Mouse (Mus musculus) liver, embryonic 13.5 days (tissue): ENCODE measurements at regions not wholly inside any gene's neighbourhood (a gene's known extent, or its start where the extent isn't known, plus 50 kb on each side); places are given as distances from the start of the nearest gene placed in this dataset.
A peak's percentile ranks its signal among the peaks of the same experiment; 100 is the strongest.
"Not testable (repeated sequence)": the region's sequence is repeated elsewhere in the genome, so short reads cannot be mapped to it uniquely, and the experiment has no call there.

Experiments used
- ATAC-seq: fragments of 200-750 bp; cut with Nextera tagmentation; 2 replicates; pipeline ENCODE4 v1.8.0; 2017; ENCODE audit warnings: low read depth, mild to moderate bottlenecking, moderate number of reproducible peaks, moderate library complexity
- DNase-seq: peaks from one replicate; pipeline ENCODE4 v3.0.0; 2022
- H3K27ac ChIP-seq: fragments of 300-500 bp; sonication (generic); 2 replicates; pipeline ENCODE4 v1.5.1; 2015; ENCODE audit warnings: moderate library complexity, mild to moderate bottlenecking, inconsistent platforms
- H3K27me3 ChIP-seq: fragments of 300-500 bp; sonication (generic); 2 replicates; pipeline ENCODE4 v1.6.1; 2015; ENCODE audit warnings: mild to moderate bottlenecking, inconsistent platforms
- H3K36me3 ChIP-seq: fragments of 300-500 bp; sonication (generic); 2 replicates; pipeline ENCODE4 v1.6.1; 2015; ENCODE audit warnings: mild to moderate bottlenecking, inconsistent platforms
- H3K4me1 ChIP-seq: fragments of 300-500 bp; sonication (generic); replicated peaks from 2 replicates; pipeline ENCODE4 v1.6.1; 2015; ENCODE audit warnings: inconsistent platforms
- H3K4me2 ChIP-seq: fragments of 300-500 bp; sonication (generic); 2 replicates; pipeline ENCODE4 v1.6.1; 2015; ENCODE audit warnings: inconsistent platforms, mild to moderate bottlenecking, moderate library complexity
- H3K4me3 ChIP-seq: fragments of 300-500 bp; sonication (generic); replicated peaks from 2 replicates; pipeline ENCODE4 v1.5.1; 2015; ENCODE audit warnings: mild to moderate bottlenecking, inconsistent platforms
- H3K9ac ChIP-seq: fragments of 300-500 bp; sonication (generic); 2 replicates; pipeline ENCODE4 v1.6.1; 2015; ENCODE audit warnings: mild to moderate bottlenecking, inconsistent platforms
- H3K9me3 ChIP-seq: fragments of 300-500 bp; sonication (generic); replicated peaks from 2 replicates; pipeline ENCODE4 v1.6.1; 2016; ENCODE audit warnings: inconsistent platforms
- WGBS: fragments of 180-500 bp; shearing (Covaris S2); methylation state at CpG from one replicate; pipeline ENCODE4 v1.1.7; 2015; ENCODE audit not compliant: insufficient replicate concordance; 5-methylcytosine and 5-hydroxymethylcytosine counted together

GRCm38 (mm10) chr3:21995566-21996391 lies 80.7 kb upstream of the Tbl1xr1 start:
- Histone ChIP-seq H3K9me3 (no peaks in the 10 kb centered on the region), H3K27me3 (no peaks in the 10 kb centered on the region), H3K27ac (no peak overlapping the region), H3K4me3 (no peak overlapping the region), H3K36me3 (no peaks in the 10 kb centered on the region), H3K4me2 (no peak overlapping the region), H3K9ac (no peak overlapping the region), H3K4me1 (peaks cover 28% of the 10 kb centered on the region)
- 24% methylated on average over 8 of the region's 8 CpGs for WGBS
- DNase-seq (no peak), ATAC-seq (peak; percentile 74)

GRCm38 (mm10) chr3:21997387-21997786 lies 79.1 kb upstream of the Tbl1xr1 start:
- no peak for DNase-seq
- Histone ChIP-seq H3K4me2 (no peak overlapping the region), H3K4me1 (peaks cover 17% of the 10 kb centered on the region), H3K27ac (no peak overlapping the region), H3K9ac (no peak overlapping the region), H3K36me3 (no peaks in the 10 kb centered on the region), H3K4me3 (no peak overlapping the region), H3K9me3 (no peaks in the 10 kb centered on the region), H3K27me3 (no peaks in the 10 kb centered on the region)
- 30% methylated on average over 3 of the region's 3 CpGs for WGBS
- ATAC-seq, result no peak

DNA sequence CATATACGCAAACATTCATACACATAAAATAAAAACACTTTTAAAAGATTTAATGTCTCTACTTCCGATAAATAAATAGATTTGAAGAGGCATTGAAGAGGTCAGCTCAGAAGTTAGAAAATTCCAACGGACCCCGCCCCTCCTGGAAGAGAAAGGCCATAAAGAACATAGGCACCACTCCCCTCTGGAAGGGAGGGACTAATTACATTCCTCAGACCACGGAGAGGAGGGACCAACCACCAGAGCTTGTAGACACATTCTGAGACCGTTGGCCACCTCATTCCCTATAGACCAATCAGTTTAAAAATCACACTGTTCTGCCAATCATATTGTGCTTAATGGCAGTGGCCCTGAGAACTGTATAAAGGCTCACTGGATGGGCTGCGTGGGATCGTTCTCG lies 71.0 kb upstream of the Tbl1xr1 start:
- ATAC-seq, result no peak

DNA sequence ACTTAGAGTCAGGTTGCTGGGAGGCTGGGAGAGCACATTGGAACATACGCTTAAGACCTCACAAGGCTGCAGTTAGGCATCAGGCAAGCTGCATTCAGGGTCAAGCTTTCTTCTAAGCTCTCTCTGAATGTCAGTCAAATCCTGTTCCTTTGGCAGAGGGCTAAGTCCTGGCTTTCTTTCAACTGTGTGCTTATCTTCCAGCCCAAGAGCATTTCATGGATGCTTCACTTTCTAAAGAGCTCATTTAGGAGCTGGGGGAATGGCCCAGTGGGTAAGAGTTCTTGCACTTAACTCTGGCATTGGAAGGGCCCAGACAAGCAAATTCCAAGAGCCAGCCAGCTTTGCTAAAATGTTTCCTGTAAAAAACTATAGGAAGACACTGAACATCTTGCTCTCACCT lies 70.3 kb upstream of the Tbl1xr1 start:
- H3K9me3 ChIP-seq, result no peaks in the 10 kb centered on the region

More for the DNA sequence above, 71.0 kb upstream of the Tbl1xr1 start:
- no peak overlapping the region for H3K27ac ChIP-seq
- no peak overlapping the region for H3K4me2 ChIP-seq
- H3K27me3 ChIP-seq, result no peaks in the 10 kb centered on the region
- H3K4me3 ChIP-seq, result no peak overlapping the region
- H3K9ac ChIP-seq, result no peak overlapping the region
- WGBS, result 73% methylated on average over 9 of the region's 9 CpGs
- H3K9me3 ChIP-seq, result no peaks in the 10 kb centered on the region
- no peak for DNase-seq
- no peaks in the 10 kb centered on the region for H3K4me1 ChIP-seq
- no peaks in the 10 kb centered on the region for H3K36me3 ChIP-seq

GRCm38 (mm10) chr3:22006651-22007050 lies 69.8 kb upstream of the Tbl1xr1 start:
- Histone ChIP-seq H3K4me3 (no peak overlapping the region), H3K4me2 (no peak overlapping the region), H3K9me3 (no peaks in the 10 kb centered on the region), H3K9ac (no peak overlapping the region), H3K27me3 (no peaks in the 10 kb centered on the region), H3K27ac (no peak overlapping the region), H3K36me3 (no peaks in the 10 kb centered on the region), H3K4me1 (no peaks in the 10 kb centered on the region)
- ATAC-seq (no peak), DNase-seq (no peak)
- WGBS, result 57% methylated on average over 2 of the region's 2 CpGs

More for the DNA sequence above, 70.3 kb upstream of the Tbl1xr1 start:
- WGBS, result 88% methylated on average over 1 of the region's 1 CpGs
- DNase-seq (no peak), ATAC-seq (no peak)
- H3K36me3 ChIP-seq, result no peaks in the 10 kb centered on the region
- H3K4me3 ChIP-seq, result no peak overlapping the region
- no peaks in the 10 kb centered on the region for H3K4me1 ChIP-seq
- no peak overlapping the region for H3K9ac ChIP-seq
- H3K27me3 ChIP-seq, result no peaks in the 10 kb centered on the region
- no peak overlapping the region for H3K27ac ChIP-seq
- no peak overlapping the region for H3K4me2 ChIP-seq

- Histone ChIP-seq H3K9me3 (no peaks in the 10 kb centered on the region), H3K36me3 (no peaks in the 10 kb centered on the region), H3K9ac (no peak overlapping the region), H3K4me3 (no peak overlapping the region), H3K4me1 (no peaks in the 10 kb centered on the region), H3K27me3 (no peaks in the 10 kb centered on the region), H3K27ac (no peak overlapping the region), H3K4me2 (no peak overlapping the region)
- ATAC-seq (no peak), DNase-seq (no peak)
- WGBS, result 74% methylated on average over 5 of the region's 5 CpGs
Measured at GRCm38 (mm10) chr3:22007736-22008135, 68.7 kb upstream of the Tbl1xr1 start.

- DNase-seq, result no peak
- Histone ChIP-seq H3K27me3 (no peaks in the 10 kb centered on the region), H3K9ac (no peak overlapping the region), H3K4me2 (no peak overlapping the region), H3K9me3 (no peaks in the 10 kb centered on the region), H3K4me1 (no peaks in the 10 kb centered on the region), H3K27ac (no peak overlapping the region), H3K4me3 (no peak overlapping the region), H3K36me3 (no peaks in the 10 kb centered on the region)
- no peak for ATAC-seq
- WGBS, result 55% methylated on average over 5 of the region's 5 CpGs
Measured at GRCm38 (mm10) chr3:22008432-22008831, 68.0 kb upstream of the Tbl1xr1 start.

DNA sequence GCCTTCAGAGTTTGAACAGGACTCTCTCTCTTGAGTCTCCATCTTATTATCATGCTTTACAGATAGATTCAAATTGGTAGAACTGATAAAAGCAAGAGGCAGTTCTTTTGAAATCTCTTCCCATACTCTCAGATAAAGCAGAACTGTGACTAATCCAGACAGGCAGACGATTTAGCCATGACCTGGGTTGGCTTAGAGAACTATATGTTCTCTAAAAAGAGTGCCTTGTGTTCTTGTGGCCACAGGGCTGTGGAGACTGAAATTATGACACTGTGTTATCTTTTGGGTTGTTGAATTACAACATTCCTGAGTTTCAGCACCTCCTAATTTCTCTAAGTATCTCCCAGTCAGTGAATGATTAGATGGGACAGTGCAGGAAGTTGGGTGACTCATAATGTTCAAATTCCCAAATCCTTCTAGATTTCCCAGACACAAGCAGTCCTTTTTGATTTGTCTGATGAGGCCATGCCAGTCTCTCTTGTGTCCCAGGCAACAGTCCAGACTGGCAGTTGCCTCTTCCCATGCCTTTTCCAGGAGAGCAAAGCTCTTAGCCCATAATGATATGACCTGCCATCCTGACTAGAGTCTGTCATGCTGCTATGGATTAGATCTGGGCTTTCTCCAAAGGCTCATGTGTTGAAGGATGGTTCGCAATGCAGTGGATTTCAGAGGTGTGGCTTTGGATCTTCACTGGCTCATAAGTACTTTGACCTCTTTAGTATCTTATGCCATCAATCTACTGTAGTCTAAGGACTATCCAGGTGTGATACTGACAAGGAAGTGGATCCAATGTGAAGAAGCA lies 66.4 kb upstream of the Tbl1xr1 start:
- Histone ChIP-seq H3K36me3 (no peaks in the 10 kb centered on the region), H3K9ac (no peak overlapping the region), H3K27me3 (no peaks in the 10 kb centered on the region), H3K4me3 (no peak overlapping the region), H3K27ac (no peak overlapping the region), H3K9me3 (no peaks in the 10 kb centered on the region), H3K4me2 (no peak overlapping the region), H3K4me1 (no peaks in the 10 kb centered on the region)
- ATAC-seq (no peak), DNase-seq (no peak)
- WGBS, result 60% methylated on average over 2 of the region's 2 CpGs

- H3K27ac ChIP-seq, H3K4me3 ChIP-seq, H3K36me3 ChIP-seq, DNase-seq, H3K9ac ChIP-seq, H3K27me3 ChIP-seq, H3K4me2 ChIP-seq, ATAC-seq, H3K4me1 ChIP-seq, H3K9me3 ChIP-seq: not testable (repeated sequence)
Measured at GRCm38 (mm10) chr3:22010700-22010991, 65.8 kb upstream of the Tbl1xr1 start.

DNA sequence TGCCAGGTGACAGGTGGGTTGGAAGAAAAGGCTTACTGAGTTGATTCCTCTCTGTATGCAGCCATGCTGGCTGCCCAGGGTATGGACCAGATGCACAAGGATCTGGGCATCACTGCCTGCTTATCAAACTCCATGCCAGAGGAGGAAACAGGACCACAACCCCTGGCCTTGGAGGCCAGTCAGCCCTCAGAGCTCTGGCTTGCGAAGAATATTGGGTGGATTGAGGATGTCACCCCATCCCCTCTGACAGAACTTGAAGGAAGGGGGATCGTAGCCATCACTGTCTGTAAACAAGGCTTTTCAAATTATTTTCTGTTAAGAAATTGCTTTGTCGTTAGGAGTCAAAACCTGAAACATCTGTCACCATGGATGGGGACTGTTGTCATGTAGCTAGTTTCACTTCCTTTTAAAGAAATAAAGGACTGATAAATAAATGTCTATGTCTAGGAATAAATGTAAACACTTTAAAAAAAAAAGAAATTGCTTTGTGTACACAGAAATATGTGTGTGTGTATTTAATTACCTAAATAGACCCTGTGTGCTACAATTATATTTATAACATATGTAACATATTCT lies 55.0 kb upstream of the Tbl1xr1 start:
- Histone ChIP-seq H3K9ac (no peak overlapping the region), H3K4me3 (no peak overlapping the region), H3K4me1 (peaks cover 6% of the 10 kb centered on the region; the same call in 1 of the 2 replicates), H3K27ac (no peak overlapping the region), H3K9me3 (no peaks in the 10 kb centered on the region), H3K4me2 (no peak overlapping the region), H3K36me3 (no peaks in the 10 kb centered on the region), H3K27me3 (no peaks in the 10 kb centered on the region)
- DNase-seq (no peak), ATAC-seq (no peak)
- WGBS, result 58% methylated on average over 3 of the region's 3 CpGs

- Histone ChIP-seq H3K27me3 (no peaks in the 10 kb centered on the region), H3K4me3 (no peak overlapping the region), H3K9ac (no peak overlapping the region), H3K4me1 (peaks cover 6% of the 10 kb centered on the region; the same call in 1 of the 2 replicates), H3K4me2 (no peak overlapping the region), H3K27ac (no peak overlapping the region), H3K9me3 (no peaks in the 10 kb centered on the region), H3K36me3 (no peaks in the 10 kb centered on the region)
- DNase-seq (no peak), ATAC-seq (no peak)
- WGBS, result 33% methylated on average over 2 of the region's 2 CpGs
Measured at GRCm38 (mm10) chr3:22022418-22022817, 54.0 kb upstream of the Tbl1xr1 start.
